Mouse (Mus musculus): ENCODE results near the gene Anapc13.

DNA sequence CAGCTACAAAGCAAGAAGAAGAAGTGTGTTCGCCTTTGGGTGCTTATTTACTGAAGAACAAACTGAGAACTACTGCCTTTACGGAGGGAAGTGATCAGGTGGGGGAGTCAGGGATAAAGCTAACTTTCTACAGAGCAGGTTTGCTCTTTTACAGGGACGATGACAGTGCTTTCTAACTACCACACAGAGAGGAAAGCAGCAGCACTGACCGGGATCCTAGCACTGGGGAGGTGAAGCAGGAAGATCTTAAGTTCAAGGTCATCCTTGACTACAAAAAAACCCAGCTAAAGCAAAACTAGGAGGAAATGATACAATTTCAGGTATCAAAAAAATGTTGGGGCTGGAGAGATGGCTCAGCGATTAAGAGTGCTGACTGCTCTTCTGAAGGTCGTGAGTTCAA is 3.2 kb upstream of the Anapc13 start:
- TF ChIP-seq POLR2A (IDR thresholded peaks at IDR 0.05; ENCODE audit: extremely low read depth, insufficient read depth, low read length) = no peak
- TF ChIP-seq CTCF (IDR thresholded peaks at IDR 0.05; ENCODE audit: extremely low read depth, insufficient read depth, low read length) = no peak

Measured in cortical plate, adult 2 months (tissue).